Mouse (Mus musculus) kidney, embryonic 16.5 days (tissue): ENCODE measurements around the gene Pcdh9. TPM values are rescaled to one million over a fixed set of nuclear protein-coding genes. Genes with fewer than 3 reads are reported as not detected.
A peak's percentile ranks its signal among the peaks of the same experiment; 100 is the strongest.

ENCODE experiments used
- ATAC-seq: fragments of 200-750 bp; cut with Nextera tagmentation; 2 replicates; pipeline ENCODE4 v1.8.0; 2017; ENCODE audit warnings: moderate TSS enrichment; ENCODE audit not compliant: low FRiP score, low TSS enrichment
- H3K27ac ChIP-seq: fragments of 300-500 bp; sonication (generic); 2 replicates; pipeline ENCODE4 v1.5.1; 2014; ENCODE audit warnings: low read length
- H3K27me3 ChIP-seq: fragments of 300-500 bp; sonication (generic); 2 replicates; pipeline ENCODE4 v1.6.1; 2014; ENCODE audit warnings: low read length, control low read depth, mixed read lengths; ENCODE audit not compliant: insufficient read depth
- H3K36me3 ChIP-seq: fragments of 300-500 bp; sonication (generic); 2 replicates; pipeline ENCODE4 v1.6.1; 2014; ENCODE audit warnings: low read length, control low read depth, mixed read lengths; ENCODE audit not compliant: insufficient read depth
- H3K4me1 ChIP-seq: fragments of 300-500 bp; sonication (generic); 2 replicates; pipeline ENCODE4 v1.6.1; 2014; ENCODE audit warnings: low read length, control low read depth, mixed read lengths; ENCODE audit not compliant: insufficient read depth
- H3K4me2 ChIP-seq: fragments of 300-500 bp; sonication (generic); replicated peaks from 2 replicates; pipeline ENCODE4 v1.6.1; 2014; ENCODE audit warnings: low read depth, low read length
- H3K4me3 ChIP-seq: fragments of 300-500 bp; sonication (generic); 2 replicates; pipeline ENCODE4 v1.5.1; 2014; ENCODE audit warnings: mild to moderate bottlenecking, low read length
- H3K9ac ChIP-seq: fragments of 300-500 bp; sonication (generic); replicated peaks from 2 replicates; pipeline ENCODE4 v1.6.1; 2014; ENCODE audit warnings: low read length
- H3K9me3 ChIP-seq: fragments of 300-500 bp; sonication (generic); 2 replicates; pipeline ENCODE4 v1.6.1; 2016; ENCODE audit warnings: low read length, control low read depth
- WGBS: fragments of 180-500 bp; shearing (Covaris S2); extraction: QIAGEN DNeasy Blood & Tissue Kit; methylation state at CpG from one replicate; pipeline ENCODE4 v1.1.7; 2014; 5-methylcytosine and 5-hydroxymethylcytosine counted together
- polyA plus RNA-seq: library from polyadenylated mRNA; unstranded; fragments of >200 nt; fragmentation: Nextera tagmentation; extraction: Ambion mirVana; gene quantifications from 2 replicates; pipeline ENCODE4 v1.2.1, GENCODE M21; 2015

The Pcdh9 gene
- polyA plus RNA-seq, 1 experiment from 2014 or later = 17.1 TPM

DNA sequence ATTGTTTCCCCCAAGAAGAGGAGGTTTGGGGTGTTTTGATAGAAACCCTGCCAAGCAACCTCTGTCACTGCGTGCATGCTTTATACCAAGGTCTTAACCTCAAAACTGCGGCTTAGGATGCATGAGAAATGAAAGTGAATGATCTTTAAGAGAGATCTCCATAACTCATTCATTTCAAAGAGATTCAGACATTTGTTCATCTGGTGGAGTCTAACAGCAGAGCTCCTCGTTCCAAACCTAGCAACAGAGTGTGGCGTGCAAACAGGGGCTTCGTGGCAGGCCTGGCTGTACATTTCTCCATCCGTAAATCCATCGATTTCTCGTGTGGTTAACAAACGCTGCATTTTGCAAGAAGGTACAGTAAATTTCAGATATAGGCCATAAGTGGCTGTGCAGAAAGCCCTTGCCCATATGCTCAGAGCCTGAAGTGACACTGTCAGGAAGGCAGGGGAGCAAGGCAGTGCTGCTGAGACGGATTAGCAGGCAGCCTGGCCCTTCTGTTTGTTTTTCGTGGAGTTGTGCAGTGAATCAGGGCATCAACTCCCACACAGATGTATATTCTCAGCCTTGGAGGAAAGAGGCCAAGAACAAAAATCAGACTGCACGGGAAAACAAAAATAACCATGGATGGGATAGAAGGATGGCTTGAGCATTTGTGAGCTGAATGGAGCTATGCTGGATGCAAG, 177.1 kb downstream of the Pcdh9 start:
- Histone ChIP-seq H3K9ac (no peak overlapping the region), H3K27me3 (no peaks in the 10 kb centered on the region), H3K36me3 (no peaks in the 10 kb centered on the region), H3K4me3 (no peak overlapping the region), H3K9me3 (no peaks in the 10 kb centered on the region), H3K4me1 (no peaks in the 10 kb centered on the region), H3K4me2 (0 out of 2 replicates have a peak overlapping the region, but pooled peaks have one; percentile 1), H3K27ac (0 out of 2 replicates have a peak overlapping the region, but pooled peaks have one; percentile 0)
- peak; percentile 57; the same call in 1 of the 2 replicates for ATAC-seq
- 49% methylated on average over 12 of the region's 12 CpGs for WGBS

GRCm38 (mm10) chr14:93708651-93709050, 181.8 kb downstream of the Pcdh9 start:
- 72% methylated on average over 3 of the region's 3 CpGs for WGBS

DNA sequence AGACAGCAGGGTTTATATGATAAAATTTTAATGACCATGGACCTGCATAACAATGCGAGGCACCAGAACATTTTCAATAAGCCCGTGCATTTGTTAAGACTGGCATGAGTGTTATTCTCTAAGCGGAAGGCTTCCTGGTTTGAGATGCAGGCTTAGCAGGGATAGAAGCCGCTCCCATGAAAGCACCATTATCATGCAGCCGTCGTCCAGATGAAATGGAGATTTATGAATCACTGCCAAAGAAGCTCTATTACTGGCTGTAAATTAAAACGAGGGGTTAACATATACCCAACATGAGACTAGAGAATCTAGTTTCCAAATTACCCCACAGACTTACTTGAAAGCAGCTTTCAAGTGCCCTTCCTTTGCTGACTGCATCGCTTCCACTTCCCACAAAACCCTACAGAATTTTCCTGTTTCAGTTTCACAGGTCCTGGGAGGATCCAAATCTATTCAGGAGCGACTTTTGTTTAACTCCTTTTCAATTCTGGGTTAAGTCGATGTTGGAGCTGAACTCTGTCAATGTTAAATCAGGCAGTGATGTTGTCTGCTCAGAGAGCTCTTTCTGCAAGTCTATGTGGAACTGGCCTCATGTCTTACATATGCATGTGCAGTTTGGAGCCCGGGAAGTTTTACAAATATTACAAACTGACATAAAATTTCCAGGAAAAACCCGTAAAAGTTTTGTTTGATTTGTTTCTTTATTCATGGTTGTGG, 188.9 kb downstream of the Pcdh9 start:
- WGBS = 50% methylated on average over 12 of the region's 12 CpGs
- Histone ChIP-seq H3K4me1 (no peaks in the 10 kb centered on the region), H3K36me3 (no peaks in the 10 kb centered on the region), H3K27ac (no peak overlapping the region), H3K27me3 (no peaks in the 10 kb centered on the region), H3K4me2 (no peak overlapping the region), H3K9ac (no peak overlapping the region), H3K4me3 (no peak overlapping the region), H3K9me3 (no peaks in the 10 kb centered on the region)
- ATAC-seq = no peak

More at GRCm38 (mm10) chr14:93708651-93709050, 181.8 kb downstream of the Pcdh9 start:
- Histone ChIP-seq H3K4me1 (no peaks in the 10 kb centered on the region), H3K9me3 (no peaks in the 10 kb centered on the region), H3K27ac (no peak overlapping the region), H3K27me3 (no peaks in the 10 kb centered on the region), H3K4me3 (no peak overlapping the region), H3K4me2 (no peak overlapping the region), H3K36me3 (no peaks in the 10 kb centered on the region), H3K9ac (no peak overlapping the region)
- no peak for ATAC-seq

- Histone ChIP-seq H3K27me3 (no peaks in the 10 kb centered on the region), H3K36me3 (no peaks in the 10 kb centered on the region), H3K4me1 (no peaks in the 10 kb centered on the region), H3K4me2 (no peak overlapping the region), H3K4me3 (no peak overlapping the region), H3K9me3 (no peaks in the 10 kb centered on the region), H3K9ac (no peak overlapping the region), H3K27ac (no peak overlapping the region)
- 89% methylated on average over 1 of the region's 1 CpGs for WGBS
- ATAC-seq = no peak
These were observed 189.6 kb downstream of the Pcdh9 start for GRCm38 (mm10) chr14:93700916-93701315.

- no peaks in the 10 kb centered on the region for H3K27me3 ChIP-seq
- no peaks in the 10 kb centered on the region for H3K4me1 ChIP-seq
- H3K9ac ChIP-seq = no peak overlapping the region
- no peak overlapping the region for H3K4me3 ChIP-seq
- ATAC-seq = no peak
- peaks cover 3% of the 10 kb centered on the region; the same call in 1 of the 2 replicates for H3K9me3 ChIP-seq
- H3K36me3 ChIP-seq = no peaks in the 10 kb centered on the region
- WGBS = 47% methylated on average over 1 of the region's 1 CpGs
- H3K27ac ChIP-seq = no peak overlapping the region
- no peak overlapping the region for H3K4me2 ChIP-seq
These were observed 205.8 kb downstream of the Pcdh9 start for GRCm38 (mm10) chr14:93684641-93685040.

GRCm38 (mm10) chr14:93675273-93676068, 215.0 kb downstream of the Pcdh9 start:
- Histone ChIP-seq H3K4me1 (no peaks in the 10 kb centered on the region), H3K36me3 (no peaks in the 10 kb centered on the region), H3K4me2 (no peak overlapping the region), H3K9ac (no peak overlapping the region), H3K4me3 (no peak overlapping the region), H3K27me3 (no peaks in the 10 kb centered on the region), H3K9me3 (peaks cover 6% of the 10 kb centered on the region; the same call in 1 of the 2 replicates), H3K27ac (no peak overlapping the region)
- 90% methylated on average over 5 of the region's 5 CpGs for WGBS
- no peak for ATAC-seq

- Histone ChIP-seq H3K27ac (no peak overlapping the region), H3K4me2 (no peak overlapping the region), H3K9me3 (no peaks in the 10 kb centered on the region), H3K36me3 (no peaks in the 10 kb centered on the region), H3K4me1 (no peaks in the 10 kb centered on the region), H3K4me3 (no peak overlapping the region), H3K9ac (no peak overlapping the region), H3K27me3 (no peaks in the 10 kb centered on the region)
- no peak for ATAC-seq
- 69% methylated on average over 9 of the region's 9 CpGs for WGBS
These were observed 236.3 kb downstream of the Pcdh9 start for GRCm38 (mm10) chr14:93653986-93654757.

DNA sequence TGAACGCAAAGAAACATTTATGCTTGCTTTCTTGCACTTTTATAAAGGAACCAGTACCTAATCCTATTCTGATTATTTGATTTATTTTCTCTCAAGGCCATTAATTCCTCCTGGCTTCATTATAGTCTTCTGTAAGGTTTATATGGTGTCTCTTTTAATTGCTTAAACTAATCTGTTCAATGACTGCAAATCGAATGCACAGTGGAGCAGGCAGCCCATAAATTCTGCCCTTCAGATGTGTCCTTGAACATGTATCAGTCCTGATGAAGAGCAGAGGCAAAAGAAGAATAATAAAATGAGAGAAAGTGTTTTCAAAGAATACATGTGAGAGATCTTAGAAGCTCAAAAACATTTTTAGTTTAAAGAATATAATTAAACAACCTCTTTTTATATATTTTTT, 263.2 kb downstream of the Pcdh9 start:
- 61% methylated on average over 2 of the region's 2 CpGs for WGBS
- no peak overlapping the region for H3K9ac ChIP-seq
- H3K4me3 ChIP-seq = no peak overlapping the region
- H3K9me3 ChIP-seq = no peaks in the 10 kb centered on the region
- no peaks in the 10 kb centered on the region for H3K36me3 ChIP-seq
- ATAC-seq = no peak
- H3K27me3 ChIP-seq = no peaks in the 10 kb centered on the region
- H3K27ac ChIP-seq = no peak overlapping the region
- H3K4me1 ChIP-seq = no peaks in the 10 kb centered on the region
- H3K4me2 ChIP-seq = no peak overlapping the region

GRCm38 (mm10) chr14:93624144-93624543, 266.3 kb downstream of the Pcdh9 start:
- Histone ChIP-seq H3K4me3 (no peak overlapping the region), H3K27me3 (no peaks in the 10 kb centered on the region), H3K9ac (no peak overlapping the region), H3K4me1 (no peaks in the 10 kb centered on the region), H3K4me2 (no peak overlapping the region), H3K27ac (no peak overlapping the region), H3K9me3 (no peaks in the 10 kb centered on the region), H3K36me3 (no peaks in the 10 kb centered on the region)
- ATAC-seq = no peak
- WGBS = 78% methylated on average over 1 of the region's 1 CpGs
